Mouse (Mus musculus) lung, postnatal 0 days (tissue): ENCODE measurements around the gene Mboat7. TPM values are rescaled to one million over a fixed set of nuclear protein-coding genes. Genes with fewer than 3 reads are reported as not detected.

Experiments
- ATAC-seq: fragments of 200-750 bp; cut with Nextera tagmentation; 2 replicates; pipeline ENCODE4 v1.8.0; 2017; ENCODE audit warnings: moderate library complexity
- DNase-seq: peaks from one replicate; pipeline ENCODE4 v3.0.0-alpha.2; 2016; ENCODE audit warnings: low spot score
- H3K27ac ChIP-seq: fragments of 300-500 bp; sonication (generic); 2 replicates; pipeline ENCODE4 v1.5.1; 2014; ENCODE audit warnings: antibody characterized with exemption, mild to moderate bottlenecking, low read length, mixed read lengths
- H3K27me3 ChIP-seq: fragments of 300-500 bp; sonication (generic); replicated peaks from 2 replicates; pipeline ENCODE4 v1.6.1; 2014; ENCODE audit warnings: low read length, mixed read lengths; ENCODE audit not compliant: insufficient read depth
- H3K36me3 ChIP-seq: fragments of 300-500 bp; sonication (generic); 2 replicates; pipeline ENCODE4 v1.6.1; 2014; ENCODE audit warnings: low read length, mixed read lengths; ENCODE audit not compliant: insufficient read depth
- H3K4me1 ChIP-seq: fragments of 300-500 bp; sonication (generic); 2 replicates; pipeline ENCODE4 v1.6.1; 2014; ENCODE audit warnings: antibody characterized with exemption, low read depth, low read length, mixed read lengths; ENCODE audit not compliant: insufficient read depth
- H3K4me2 ChIP-seq: fragments of 300-500 bp; sonication (generic); replicated peaks from 2 replicates; pipeline ENCODE4 v1.6.1; 2014; ENCODE audit warnings: low read depth, mild to moderate bottlenecking, low read length, moderate library complexity, mixed read lengths
- H3K4me3 ChIP-seq: fragments of 300-500 bp; sonication (generic); 2 replicates; pipeline ENCODE4 v1.5.1; 2014; ENCODE audit warnings: low read depth, low read length
- H3K9ac ChIP-seq: fragments of 300-500 bp; sonication (generic); replicated peaks from 2 replicates; pipeline ENCODE4 v1.6.1; 2014; ENCODE audit warnings: low read depth, mild to moderate bottlenecking
- H3K9me3 ChIP-seq: fragments of 300-500 bp; sonication (generic); 2 replicates; pipeline ENCODE4 v1.6.1; 2016; ENCODE audit warnings: low read length, mixed read lengths
- CTCF ChIP-seq: IDR thresholded peaks from 2 replicates; pipeline ENCODE4 v1.5.1; 2016; ENCODE audit warnings: antibody characterized with exemption, mild to moderate bottlenecking
- EP300 ChIP-seq: IDR thresholded peaks from 2 replicates; pipeline ENCODE4 v1.6.1; 2016; ENCODE audit warnings: antibody characterized with exemption, mild to moderate bottlenecking, control low read depth
- WGBS: fragments of 180-500 bp; shearing (Covaris S2); extraction: QIAGEN DNeasy Blood & Tissue Kit; methylation state at CpG from one replicate; pipeline ENCODE4 v1.1.7; 2014; 5-methylcytosine and 5-hydroxymethylcytosine counted together
- polyA plus RNA-seq: library from polyadenylated mRNA; unstranded; fragments of >200 nt; fragmentation: Nextera tagmentation; extraction: Ambion mirVana; gene quantifications from 2 replicates; pipeline ENCODE4 v1.2.1, GENCODE M21; 2015

Mboat7 gene
- polyA plus RNA-seq, 1 experiment from 2014 or later = 39.1 TPM

DNA sequence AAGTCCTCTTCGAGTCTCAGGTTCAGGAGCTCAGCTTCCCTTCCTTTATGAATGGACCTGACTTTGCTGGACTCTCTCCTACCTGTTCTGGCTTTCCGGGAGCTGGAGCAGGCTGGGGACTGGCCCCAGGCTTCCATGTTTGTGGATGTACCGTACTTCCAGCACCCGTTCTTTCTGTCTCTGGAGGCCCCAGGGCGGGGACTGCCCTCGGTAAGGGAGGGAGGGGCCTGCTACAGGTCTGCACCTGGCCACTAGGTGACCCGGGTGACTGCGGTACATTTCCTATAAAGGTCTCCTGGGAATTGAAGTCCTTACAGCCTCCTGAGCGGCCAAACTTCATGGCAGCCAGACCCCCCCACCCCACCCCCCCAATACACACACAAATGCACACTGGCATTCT is 16.0 kb downstream of the Mboat7 start, which contains the start of gene Tmc4:
Gene Tmc4 (minus strand): TSS at position 212 of the 400 bp plus-strand sequence.
- WGBS = 34% methylated on average over 9 of the region's 9 CpGs
- Histone ChIP-seq H3K36me3 (no peaks in the 10 kb centered on the region), H3K9me3 (no peaks in the 10 kb centered on the region), H3K9ac (peak within 1 kb of the TSS; percentile 29), H3K4me3 (peak within 1 kb of the TSS; percentile 25), H3K27ac (peak within 1 kb of the TSS; percentile 64; the same call in 1 of the 2 replicates), H3K27me3 (no peaks in the 10 kb centered on the region), H3K4me1 (no peaks in the 10 kb centered on the region), H3K4me2 (peak within 1 kb of the TSS; percentile 48)
- peak; percentile 74 for DNase-seq
- no peak for TF ChIP-seq EP300
- TF ChIP-seq CTCF = peak; percentile 48
- peak; percentile 85 for ATAC-seq

DNA sequence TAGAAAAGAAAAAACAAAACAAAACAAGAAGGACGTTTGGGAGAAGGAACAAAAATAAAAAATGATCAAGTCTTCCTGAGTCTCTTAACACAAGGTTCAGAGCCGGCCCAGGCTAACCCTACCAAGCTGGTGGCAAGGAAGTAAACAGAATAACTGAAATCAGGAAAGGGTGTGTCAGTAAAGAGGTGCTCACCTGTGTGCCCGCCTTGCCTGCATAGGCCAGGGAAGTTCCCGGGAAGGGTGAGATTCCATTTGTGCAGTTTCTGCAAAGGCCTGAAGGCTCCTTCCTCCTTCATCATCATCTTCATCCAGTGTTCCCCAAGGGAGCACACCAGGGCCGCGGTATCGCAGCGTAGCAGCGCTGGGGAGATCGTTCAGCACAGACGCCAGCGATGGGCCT is 17.0 kb downstream of the Mboat7 start:
- Histone ChIP-seq H3K36me3 (no peaks in the 10 kb centered on the region), H3K9me3 (no peaks in the 10 kb centered on the region), H3K4me1 (no peaks in the 10 kb centered on the region), H3K27me3 (no peaks in the 10 kb centered on the region), H3K9ac (no peak overlapping the region; the same call in 1 of the 2 replicates), H3K27ac (peak overlapping the region; percentile 64; the same call in 1 of the 2 replicates), H3K4me2 (peak overlapping the region; percentile 48), H3K4me3 (peak overlapping the region; percentile 25; the same call in 1 of the 2 replicates)
- ATAC-seq (peak; percentile 43; the same call in 1 of the 2 replicates), DNase-seq (peak; percentile 42)
- 80% methylated on average over 12 of the region's 12 CpGs for WGBS
- TF ChIP-seq CTCF = no peak
- no peak for TF ChIP-seq EP300

DNA sequence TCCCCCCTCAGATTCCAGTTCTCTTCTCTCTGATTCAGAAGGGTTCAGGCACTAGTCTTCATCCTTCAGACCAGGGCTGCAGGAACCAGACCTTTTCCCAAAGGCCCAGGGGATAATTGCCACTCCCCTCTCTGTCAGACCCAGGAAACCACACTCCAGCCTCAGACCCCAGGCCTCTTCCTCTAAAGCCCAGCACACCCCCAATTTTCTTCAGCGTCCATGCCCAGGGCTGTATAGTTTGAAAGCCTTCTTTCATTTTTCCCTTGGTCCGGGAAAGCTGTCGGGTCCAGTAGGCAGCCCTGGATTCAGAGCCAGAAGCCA is 18.1 kb downstream of the Mboat7 start:
- WGBS = 78% methylated on average over 3 of the region's 3 CpGs
- no peaks in the 10 kb centered on the region for H3K27me3 ChIP-seq
- no peaks in the 10 kb centered on the region for H3K9me3 ChIP-seq
- DNase-seq = no peak
- TF ChIP-seq EP300 (no peak), CTCF (no peak)
- no peaks in the 10 kb centered on the region for H3K4me1 ChIP-seq
- no peak overlapping the region for H3K4me3 ChIP-seq
- ATAC-seq = no peak
- no peak overlapping the region for H3K4me2 ChIP-seq
- H3K9ac ChIP-seq = no peak overlapping the region
- no peaks in the 10 kb centered on the region for H3K36me3 ChIP-seq
- no peak overlapping the region for H3K27ac ChIP-seq

DNA sequence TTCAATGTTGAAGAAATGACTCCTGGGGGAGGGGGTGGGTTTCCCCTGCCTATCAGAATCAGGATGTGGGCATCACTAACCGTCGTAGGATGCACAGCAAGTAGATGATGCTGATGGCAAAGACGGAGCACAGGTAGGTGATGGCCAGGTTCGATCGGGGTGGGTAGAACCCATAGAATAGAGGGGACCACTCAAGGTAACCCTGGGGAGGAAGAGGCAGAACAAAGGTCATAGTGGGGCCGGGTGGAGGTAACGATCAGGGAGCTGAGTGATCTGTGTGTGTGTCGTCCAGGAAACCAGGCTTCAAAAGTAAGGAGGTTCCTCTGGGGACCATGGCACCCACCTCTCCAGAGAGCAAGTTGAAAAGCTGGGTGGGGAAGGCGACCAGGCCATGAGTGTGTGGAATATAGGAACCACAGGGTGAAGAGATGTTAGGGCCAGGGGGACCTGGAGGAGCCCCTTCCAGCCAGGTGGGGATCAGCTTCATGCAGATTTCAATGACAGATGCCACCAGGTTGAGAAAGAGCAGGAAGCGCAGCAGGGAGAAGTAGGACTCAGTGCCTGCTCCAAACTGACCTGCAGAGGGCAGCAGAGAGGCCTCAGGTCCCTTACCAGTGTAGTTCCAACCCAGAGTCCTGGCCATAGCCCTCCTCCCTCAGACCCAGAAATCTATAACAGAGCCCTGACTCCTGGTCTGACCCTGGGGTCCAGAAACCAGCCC is 18.7 kb downstream of the Mboat7 start:
- H3K27ac ChIP-seq = no peak overlapping the region
- TF ChIP-seq EP300 = no peak
- peak; percentile 92 for TF ChIP-seq CTCF
- DNase-seq = peak; percentile 89
- no peaks in the 10 kb centered on the region for H3K36me3 ChIP-seq
- H3K4me2 ChIP-seq = no peak overlapping the region
- H3K4me3 ChIP-seq = no peak overlapping the region
- H3K27me3 ChIP-seq = no peaks in the 10 kb centered on the region
- H3K4me1 ChIP-seq = no peaks in the 10 kb centered on the region
- H3K9ac ChIP-seq = no peak overlapping the region
- no peaks in the 10 kb centered on the region for H3K9me3 ChIP-seq
- 68% methylated on average over 10 of the region's 10 CpGs for WGBS
- ATAC-seq = peak; percentile 82

DNA sequence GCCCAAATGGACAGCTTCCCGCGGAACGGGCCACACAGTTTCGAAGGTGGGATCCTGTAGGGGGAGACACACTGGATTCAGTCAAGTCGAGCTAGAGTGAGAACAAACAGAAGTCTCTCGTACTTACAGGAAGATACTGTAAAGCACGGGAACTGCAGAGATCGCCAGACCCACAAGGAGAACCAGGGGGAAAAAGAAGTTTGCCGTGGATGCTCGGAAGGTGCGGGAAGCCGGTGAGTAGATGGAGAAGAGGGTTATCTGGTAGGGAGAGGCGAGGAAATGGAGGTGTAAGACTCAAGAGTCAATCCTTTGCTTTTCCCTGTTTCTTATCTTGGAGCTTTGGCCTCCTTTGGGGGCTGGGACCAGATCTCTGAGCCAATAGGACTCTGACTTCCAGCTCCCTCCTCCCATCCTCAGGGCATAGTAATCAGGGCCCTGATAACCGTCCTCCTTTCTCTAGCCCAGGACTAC is 26.4 kb downstream of the Mboat7 start:
- 9% methylated on average over 14 of the region's 14 CpGs for WGBS
- no peak for ATAC-seq
- peak overlapping the region; percentile 11; the same call in 1 of the 2 replicates for H3K4me2 ChIP-seq
- H3K36me3 ChIP-seq = no peaks in the 10 kb centered on the region
- H3K27me3 ChIP-seq = no peaks in the 10 kb centered on the region
- TF ChIP-seq EP300 (no peak), CTCF (peak; percentile 50)
- peak overlapping the region; percentile 11; the same call in 1 of the 2 replicates for H3K4me3 ChIP-seq
- DNase-seq = peak; percentile 39
- no peak overlapping the region for H3K27ac ChIP-seq
- no peak overlapping the region for H3K9ac ChIP-seq
- H3K4me1 ChIP-seq = peaks cover 8% of the 10 kb centered on the region
- H3K9me3 ChIP-seq = no peaks in the 10 kb centered on the region

DNA sequence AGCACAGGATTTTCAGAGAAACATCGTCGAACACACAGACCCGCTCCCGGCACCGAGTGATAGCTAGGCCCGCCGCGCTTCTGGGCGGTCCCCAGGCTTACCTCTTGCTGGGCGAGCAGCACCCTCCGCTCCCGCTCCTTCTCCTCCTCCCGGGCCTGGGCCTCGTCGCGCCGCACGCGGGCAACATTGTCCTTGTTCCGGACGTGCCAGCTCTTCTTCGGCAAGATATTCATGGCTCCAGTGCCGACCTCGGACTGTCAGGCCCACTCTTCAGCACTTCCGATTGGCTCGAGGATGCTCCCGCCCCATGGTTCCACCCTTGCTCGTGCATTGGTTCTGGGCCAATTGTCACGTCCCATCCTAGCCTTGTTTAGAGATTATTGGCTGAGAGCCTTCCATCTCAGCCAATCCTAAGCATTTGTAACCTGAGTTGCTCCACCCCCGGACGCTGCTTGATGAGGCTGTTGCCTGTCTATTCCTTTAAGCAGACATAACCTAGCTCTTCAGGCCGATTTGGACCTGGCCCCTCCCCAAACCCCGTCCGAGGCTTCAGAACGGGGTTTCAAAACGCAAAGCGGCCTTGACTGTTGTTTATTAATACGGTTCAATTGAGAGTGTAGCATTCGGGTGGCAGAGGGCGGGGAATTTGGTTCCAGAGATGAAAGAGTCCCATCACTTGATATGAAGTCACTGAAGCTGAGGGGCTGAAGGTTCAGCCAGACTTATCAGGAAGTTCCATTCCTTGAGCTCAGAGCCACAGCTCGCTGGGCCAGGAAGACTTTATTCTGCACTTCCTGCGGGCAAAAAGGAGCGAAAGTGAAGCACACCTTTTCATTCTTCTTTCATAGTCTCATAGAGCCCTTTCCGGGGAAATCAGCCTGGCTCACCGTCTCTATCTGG is 27.9 kb downstream of the Mboat7 start, which contains the start of gene Leng1:
Gene Leng1 (minus strand): TSS at position 626 of the 900 bp plus-strand sequence.
- DNase-seq (peak; percentile 99), ATAC-seq (peak; percentile 99)
- Histone ChIP-seq H3K27ac (peak within 1 kb of the TSS; percentile 90), H3K4me3 (peak within 1 kb of the TSS; percentile 59), H3K36me3 (peaks cover 10% of the 10 kb centered on the region), H3K4me1 (peaks cover 8% of the 10 kb centered on the region), H3K9me3 (no peaks in the 10 kb centered on the region), H3K9ac (peak within 1 kb of the TSS; percentile 70), H3K27me3 (no peaks in the 10 kb centered on the region), H3K4me2 (peak within 1 kb of the TSS; percentile 68)
- WGBS = 2% methylated on average over 45 of the region's 45 CpGs
- TF ChIP-seq CTCF = no peak
- no peak for TF ChIP-seq EP300
